Mouse (Mus musculus) stomach, postnatal 0 days (tissue): Measurements from ENCODE around the gene Rims3.

Experiments used
- CTCF ChIP-seq: IDR thresholded peaks from 2 replicates; pipeline ENCODE4 v1.5.1; 2016; ENCODE audit warnings: antibody characterized with exemption, low read depth, mild to moderate bottlenecking, moderate library complexity
- EP300 ChIP-seq: optimal IDR thresholded peaks from 2 replicates; pipeline ENCODE3; 2016; ENCODE audit warnings: antibody characterized with exemption

- TF ChIP-seq CTCF (no peak), EP300 (no peak)
Observed at GRCm38 (mm10) chr4:120868988-120869387, 14.4 kb downstream of the Rims3 start.
